Mouse (Mus musculus) gastrocnemius, postnatal 10 days (tissue): ENCODE data around the gene Ugt1a1. TPM values are rescaled to one million over a fixed set of nuclear protein-coding genes. Genes with fewer than 3 reads are reported as not detected.
"Not testable (repeated sequence)": the region's sequence is repeated elsewhere in the genome, so short reads cannot be mapped to it uniquely, and the experiment has no call there.

Experiments used
- DNase-seq: peaks from one replicate; pipeline ENCODE4 v3.0.0; 2021; ENCODE audit warnings: mixed read lengths
- total RNA-seq, 2 experiments: library from RNA; stranded (reverse); gene quantifications; 2 replicates each; pipeline ENCODE4 v1.2.3; 2021

Ugt1a1 gene
- total RNA-seq, 2 experiments from 2014 or later: not detected

- DNase-seq: no peak
Observed at GRCm38 (mm10) chr1:88218591-88218990, 6.8 kb downstream of the Ugt1a1 start.

DNA sequence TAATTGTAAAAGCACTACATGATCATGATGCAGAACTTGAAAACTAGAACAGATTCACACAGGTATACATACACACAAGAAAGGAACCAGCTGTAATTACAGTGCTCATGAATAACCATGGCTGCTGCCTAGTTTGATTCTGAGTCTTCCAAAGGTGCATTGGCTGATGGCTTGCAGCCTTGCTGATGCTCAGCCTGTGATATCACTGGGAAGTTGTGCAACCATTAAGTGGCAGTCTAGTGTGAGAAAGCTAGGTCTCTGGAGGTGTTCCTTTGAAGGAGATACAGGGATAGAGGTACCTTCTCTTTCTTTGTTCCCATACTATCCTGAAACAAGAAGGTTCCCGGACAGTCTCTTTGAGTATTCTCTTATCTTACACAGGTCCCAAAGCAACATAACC, 7.3 kb downstream of the Ugt1a1 start:
- no peak for DNase-seq

- DNase-seq: no peak
Observed at GRCm38 (mm10) chr1:88220336-88220735, 8.6 kb downstream of the Ugt1a1 start.

- no peak for DNase-seq
Observed at GRCm38 (mm10) chr1:88222216-88222615, 10.5 kb downstream of the Ugt1a1 start.

- DNase-seq: not testable (repeated sequence)
Observed at GRCm38 (mm10) chr1:88223011-88223515, 11.3 kb downstream of the Ugt1a1 start.

- DNase-seq: no peak
Observed at GRCm38 (mm10) chr1:88223591-88223990, 11.8 kb downstream of the Ugt1a1 start.

- peak; percentile 27 for DNase-seq
Observed at GRCm38 (mm10) chr1:88224029-88224776, 12.4 kb downstream of the Ugt1a1 start.

GRCm38 (mm10) chr1:88225301-88225700, 13.5 kb downstream of the Ugt1a1 start:
- DNase-seq: not testable (repeated sequence)

GRCm38 (mm10) chr1:88225741-88226140, 14.0 kb downstream of the Ugt1a1 start:
- no peak for DNase-seq

GRCm38 (mm10) chr1:88226670-88227379, 15.1 kb downstream of the Ugt1a1 start, which contains the start of gene Mroh2a:
Gene Mroh2a, plus strand, starts transcription at chr1:88226986.
- DNase-seq: peak; percentile 5

DNA sequence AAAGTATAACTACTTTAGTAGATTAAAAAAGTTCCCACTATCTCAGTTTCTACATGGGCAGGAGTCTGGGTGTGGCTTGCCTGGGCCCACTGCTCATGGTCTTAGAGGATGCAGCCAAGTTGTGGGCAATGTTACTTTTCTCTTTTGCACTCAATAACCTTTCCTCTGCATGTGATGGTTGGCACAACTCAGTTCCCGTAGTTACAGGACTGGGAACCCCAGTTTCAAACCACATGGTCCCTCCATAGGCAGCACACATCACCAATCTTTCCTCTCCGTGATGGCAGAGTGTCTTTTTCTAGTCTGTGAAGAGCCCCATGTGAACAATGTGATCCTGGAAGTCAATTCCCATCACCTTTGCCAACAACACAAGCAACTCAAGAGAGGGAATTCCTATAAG, 15.7 kb downstream of the Ugt1a1 start:
- peak; percentile 4 for DNase-seq

DNA sequence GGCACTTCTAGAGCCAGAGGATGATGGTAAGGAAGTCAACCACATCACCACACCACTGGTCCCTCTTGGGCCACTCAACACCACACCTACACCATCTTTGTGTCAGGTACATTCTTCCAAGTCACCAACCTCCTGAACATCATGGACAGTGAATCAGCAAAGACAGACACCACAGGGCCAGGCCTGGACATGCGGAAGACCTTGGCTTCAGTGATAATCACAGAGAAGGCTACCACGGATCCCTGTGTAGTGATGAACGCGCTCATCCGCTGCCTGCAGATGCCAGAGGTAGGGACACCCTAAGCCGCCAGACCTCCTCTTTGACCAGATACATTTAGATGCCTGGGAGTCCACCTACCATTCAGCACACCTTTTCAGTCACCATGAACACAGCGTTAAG, 16.4 kb downstream of the Ugt1a1 start:
- DNase-seq: peak; percentile 14

DNA sequence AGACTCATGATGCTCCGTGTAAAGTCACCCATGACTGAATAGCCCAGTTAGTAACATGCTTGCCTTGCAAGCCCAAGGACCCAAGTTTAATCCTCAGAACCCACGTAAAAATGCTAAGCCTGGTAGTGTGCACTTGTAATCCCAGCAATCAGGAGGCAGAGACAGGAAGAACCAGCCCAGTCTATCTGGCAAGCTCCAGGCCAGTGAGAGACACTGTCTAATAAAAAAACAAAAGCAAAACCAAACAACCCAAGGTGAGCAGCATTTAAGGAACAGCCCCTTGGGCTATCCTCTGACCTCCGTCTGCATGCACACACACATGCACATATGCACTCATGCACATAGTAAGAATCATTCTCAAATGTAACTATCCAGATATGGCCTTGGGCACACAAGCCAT, 17.8 kb downstream of the Ugt1a1 start:
- peak; percentile 7 for DNase-seq

DNA sequence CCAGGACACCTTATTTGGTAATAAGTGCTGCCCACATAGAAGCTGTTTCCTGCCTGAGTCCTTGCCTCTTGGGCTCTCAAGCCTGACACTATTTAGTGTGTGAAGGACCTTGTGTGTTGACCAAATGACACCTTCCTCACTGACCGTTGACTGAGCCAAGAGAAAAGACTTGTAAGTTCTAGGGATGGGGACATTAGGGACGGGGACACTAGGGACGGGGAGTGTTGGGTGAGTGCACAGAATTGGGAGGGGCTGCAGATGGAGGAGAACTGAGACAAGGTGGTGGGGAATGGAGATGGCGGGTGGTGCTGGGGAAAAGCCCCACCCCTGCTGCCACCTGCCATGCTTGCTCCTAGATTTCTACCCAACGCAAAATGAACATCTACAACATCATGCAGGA, 18.2 kb downstream of the Ugt1a1 start:
- DNase-seq: peak; percentile 12

DNA sequence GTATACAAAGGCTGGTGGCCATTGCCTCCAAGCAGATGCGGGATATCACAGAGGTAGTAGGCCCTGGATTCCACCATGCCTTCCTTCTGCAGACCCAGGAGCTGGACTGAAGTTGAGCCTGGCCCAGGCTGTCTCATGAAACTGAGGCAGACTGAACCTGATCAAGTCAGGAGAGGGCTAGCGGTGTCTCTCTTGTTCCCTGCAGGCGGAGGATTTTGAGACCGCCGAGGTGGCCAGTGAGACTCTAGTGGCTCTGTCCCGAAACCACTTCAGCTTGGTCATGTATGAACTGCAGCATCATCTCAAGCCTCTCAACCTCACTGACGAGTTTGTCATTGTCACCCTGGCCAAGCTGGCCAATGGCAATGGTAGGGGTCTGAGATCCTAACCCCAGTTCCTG, 18.7 kb downstream of the Ugt1a1 start:
- DNase-seq: peak; percentile 14

GRCm38 (mm10) chr1:88230981-88231802, 19.4 kb downstream of the Ugt1a1 start:
- peak; percentile 9 for DNase-seq

DNA sequence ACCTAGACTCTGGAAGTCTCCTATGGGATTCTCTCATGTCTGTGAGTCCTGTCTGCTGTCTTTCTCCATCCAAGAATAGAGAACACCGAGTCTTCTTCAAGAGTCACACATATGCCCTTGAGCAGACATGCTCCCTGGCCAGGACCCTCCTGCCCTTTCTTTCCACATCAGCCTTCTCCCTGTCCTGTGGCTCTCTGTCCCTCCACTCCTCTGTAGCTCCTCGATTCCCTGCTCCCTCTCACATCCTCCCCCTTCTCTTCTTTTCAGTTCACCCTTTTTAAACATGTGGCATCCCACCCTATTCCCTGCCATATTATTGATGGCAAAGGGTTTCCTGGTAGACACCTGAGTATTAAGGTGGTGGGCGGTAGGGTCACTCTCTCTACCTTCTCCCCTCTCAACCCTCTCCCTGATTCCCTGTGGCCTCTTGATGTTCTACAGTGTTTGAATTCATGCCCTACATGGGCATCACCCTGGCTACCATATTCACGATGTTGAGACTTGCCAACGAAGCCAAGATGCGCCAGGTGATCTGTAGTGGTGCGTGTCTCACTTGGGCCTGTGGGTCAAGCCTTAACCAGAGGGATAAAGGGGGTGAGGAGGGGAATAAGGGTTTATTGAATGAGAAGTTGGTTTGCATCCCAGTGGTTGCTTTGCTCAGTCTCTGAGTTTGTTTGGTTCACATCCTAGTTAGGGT, 20.2 kb downstream of the Ugt1a1 start:
- peak; percentile 9 for DNase-seq

DNA sequence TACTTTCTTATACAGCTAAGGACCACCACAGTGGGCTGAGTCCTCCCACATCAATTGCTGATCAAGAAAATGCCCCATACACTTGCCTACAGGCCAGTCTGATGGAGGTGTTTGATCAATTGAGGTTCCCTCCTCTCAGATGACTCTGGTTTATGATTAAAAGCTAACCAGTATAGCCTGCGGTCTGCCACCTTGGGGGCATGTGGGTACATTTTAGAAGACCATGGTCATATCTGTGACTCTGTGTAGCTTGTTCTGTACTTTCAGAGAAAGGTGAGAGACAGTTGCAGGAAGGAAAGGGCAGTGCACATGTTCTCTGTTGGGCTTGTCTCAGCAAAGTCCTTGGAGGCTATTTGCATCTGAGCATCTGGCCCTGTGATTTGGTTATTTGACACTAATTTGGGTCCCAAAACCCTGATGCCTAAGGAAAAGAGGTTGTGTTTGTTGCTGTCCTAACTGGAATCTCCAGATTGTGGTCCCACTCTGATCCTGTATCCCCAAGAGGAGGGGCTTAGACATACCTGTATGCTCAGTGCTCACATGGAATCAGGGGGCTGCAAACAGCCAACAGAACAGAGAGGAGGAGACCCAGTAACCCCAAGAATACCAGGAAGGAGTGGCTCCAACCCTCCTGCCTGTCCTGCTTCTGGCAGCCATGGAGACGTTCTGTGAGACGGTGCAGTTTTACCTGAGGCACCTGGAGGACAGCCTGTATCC, 21.1 kb downstream of the Ugt1a1 start:
- DNase-seq: no peak

GRCm38 (mm10) chr1:88233421-88234247, 21.9 kb downstream of the Ugt1a1 start:
- DNase-seq: no peak

DNA sequence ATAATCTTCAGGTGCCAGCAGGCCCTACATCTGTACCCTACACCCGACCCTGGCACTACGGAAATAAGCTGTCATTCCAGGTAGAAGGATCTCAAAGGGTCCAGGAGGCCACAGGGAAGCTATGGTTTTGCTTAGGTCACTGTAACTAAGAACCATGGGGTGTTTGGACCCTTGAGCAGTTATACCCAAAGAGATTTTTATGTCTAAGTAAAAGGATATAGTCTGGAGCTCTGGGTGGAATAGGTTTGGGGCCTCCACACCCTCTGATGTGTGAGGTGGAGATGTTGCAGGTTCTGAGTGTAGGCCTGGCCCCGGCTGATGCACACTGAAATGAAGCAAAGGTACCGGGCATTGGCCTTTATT, 22.5 kb downstream of the Ugt1a1 start:
- DNase-seq: no peak
